Mouse (Mus musculus): Measurements from ENCODE around the gene Cisd1. TPM values are rescaled to one million over a fixed set of nuclear protein-coding genes. Genes with fewer than 3 reads are reported as not detected.
A peak's percentile ranks its signal among the peaks of the same experiment; 100 is the strongest.

Gene Cisd1
- polyA plus RNA-seq, 1 experiment from 2014 or later, result 137 TPM

DNA sequence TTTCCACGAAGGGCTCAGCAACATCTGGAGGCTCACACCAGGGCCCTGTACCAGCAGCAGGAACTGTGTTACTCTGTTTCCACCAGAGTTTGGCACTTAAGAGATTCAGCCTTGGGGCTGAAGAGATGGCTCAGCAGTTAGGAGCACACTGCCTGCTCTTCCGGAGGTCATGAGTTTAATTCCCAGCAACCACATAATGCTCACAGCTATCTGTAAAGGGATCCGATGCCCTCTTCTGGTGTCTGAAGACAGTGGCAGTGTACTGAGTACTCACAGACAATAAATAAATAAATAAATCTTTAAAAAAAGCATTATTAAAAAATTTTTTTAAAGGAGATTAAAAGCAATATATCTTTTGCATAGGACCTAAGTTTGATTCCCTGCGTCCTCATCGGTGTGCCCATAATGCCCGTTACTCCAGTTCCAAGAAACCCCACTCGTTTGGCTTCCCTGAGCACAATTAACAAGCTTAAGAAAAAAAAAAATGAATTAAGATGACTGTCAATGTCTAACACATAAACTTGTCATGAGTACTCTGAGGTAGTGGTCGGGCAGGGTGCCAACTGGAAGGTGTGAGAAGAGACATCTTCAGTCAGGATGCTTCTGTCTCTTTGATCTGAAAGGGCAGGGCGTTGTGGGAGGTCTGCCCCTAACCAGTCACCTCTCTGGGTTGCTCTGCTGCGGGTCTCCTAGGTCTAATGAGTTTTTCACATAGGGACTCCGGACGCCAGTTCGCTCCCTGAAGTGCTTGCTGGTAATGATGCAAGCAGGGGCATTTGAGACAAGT is 2.2 kb upstream of the Cisd1 start:
- ATAC-seq (ENCODE audit: insufficient read depth, low FRiP score, low TSS enrichment) (no peak), DNase-seq (ENCODE audit: low spot score) (no peak)
- peak overlapping the region; percentile 85 for H3K9ac ChIP-seq (ENCODE audit: low read length)
- no peaks in the 10 kb centered on the region for H3K27me3 ChIP-seq (ENCODE audit: control insufficient read depth, insufficient read depth, low read length)
- peaks cover 12% of the 10 kb centered on the region; the same call in 1 of the 2 replicates for H3K4me1 ChIP-seq (ENCODE audit: control insufficient read depth, insufficient read depth, low read length)
- peak overlapping the region; percentile 24; the same call in 1 of the 2 replicates for H3K27ac ChIP-seq (ENCODE audit: low read depth, low read length)
- WGBS, result 10% methylated on average over 13 of the region's 13 CpGs
- no peaks in the 10 kb centered on the region for H3K36me3 ChIP-seq (ENCODE audit: control insufficient read depth, insufficient read depth, low read length)
- H3K9me3 ChIP-seq (ENCODE audit: control insufficient read depth, low read length), result no peaks in the 10 kb centered on the region
- H3K4me2 ChIP-seq (ENCODE audit: low read depth), result peak overlapping the region; percentile 94
- peak overlapping the region; percentile 83 for H3K4me3 ChIP-seq (ENCODE audit: low read depth, low read length)

DNA sequence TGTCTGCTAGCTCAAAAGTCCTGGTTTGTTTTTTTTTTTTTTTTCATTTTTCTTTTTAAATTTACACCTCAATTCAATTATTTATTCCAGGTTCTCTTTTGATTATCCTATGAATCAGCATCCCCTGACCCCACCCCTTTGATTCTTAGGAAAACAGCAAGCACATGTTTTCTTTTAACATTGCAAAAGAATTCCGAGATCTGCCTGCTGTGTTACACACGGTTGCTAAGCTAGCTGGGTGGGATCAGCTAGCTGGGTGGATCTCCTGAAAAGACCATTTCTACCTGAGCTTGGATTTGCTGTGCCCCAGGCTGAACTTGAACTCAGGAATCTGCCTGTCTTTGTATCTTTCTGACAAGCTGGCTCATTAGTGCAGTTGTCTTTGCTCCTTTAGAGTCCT is 1.4 kb upstream of the Cisd1 start:
- no peak overlapping the region for H3K27ac ChIP-seq (ENCODE audit: low read depth, low read length)

DNA sequence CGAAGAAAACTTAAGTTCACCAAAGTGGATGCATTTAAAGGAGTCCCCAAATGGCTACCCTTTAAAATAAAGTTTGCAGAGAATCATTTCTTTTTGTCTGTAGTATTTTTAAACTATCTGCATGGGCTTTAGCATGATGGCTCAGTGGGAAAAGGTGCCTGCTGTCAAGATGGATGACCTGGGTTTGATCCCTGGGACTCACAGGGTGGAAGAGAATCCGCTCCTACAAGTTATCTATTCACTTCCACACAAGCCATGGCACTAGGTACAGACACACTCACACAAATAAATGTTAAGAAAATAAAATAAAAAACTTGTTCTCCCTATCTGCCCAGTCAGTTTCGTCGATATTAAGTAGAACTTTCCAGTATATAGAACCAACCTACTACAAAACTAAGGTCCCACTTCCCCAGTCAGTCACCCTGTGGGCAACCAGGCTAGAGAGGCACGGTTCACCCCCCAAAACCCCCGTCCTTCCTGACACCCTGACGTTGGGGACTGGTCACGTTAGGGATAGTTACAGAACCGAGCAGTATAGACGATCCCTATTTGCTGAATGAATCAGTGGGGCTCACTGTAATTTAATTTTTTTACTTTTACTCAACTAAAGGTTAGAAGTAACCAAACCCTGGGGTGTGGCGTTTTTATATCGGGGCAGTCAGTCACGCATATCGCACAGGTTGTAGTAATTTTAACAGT is 1.0 kb downstream of the Cisd1 start:
- WGBS, result 28% methylated on average over 14 of the region's 14 CpGs
- ATAC-seq (ENCODE audit: insufficient read depth, low FRiP score, low TSS enrichment), result no peak
- no peak for DNase-seq (ENCODE audit: low spot score)

More for the DNA sequence above, 1.4 kb upstream of the Cisd1 start:
- no peak overlapping the region for H3K4me2 ChIP-seq (ENCODE audit: low read depth)
- DNase-seq (ENCODE audit: low spot score) (no peak), ATAC-seq (ENCODE audit: insufficient read depth, low FRiP score, low TSS enrichment) (no peak)
- no peaks in the 10 kb centered on the region for H3K27me3 ChIP-seq (ENCODE audit: control insufficient read depth, insufficient read depth, low read length)
- H3K4me1 ChIP-seq (ENCODE audit: control insufficient read depth, insufficient read depth, low read length), result peaks cover 12% of the 10 kb centered on the region; the same call in 1 of the 2 replicates
- no peak overlapping the region for H3K4me3 ChIP-seq (ENCODE audit: low read depth, low read length)
- no peak overlapping the region for H3K9ac ChIP-seq (ENCODE audit: low read length)
- no peaks in the 10 kb centered on the region for H3K9me3 ChIP-seq (ENCODE audit: control insufficient read depth, low read length)
- no peaks in the 10 kb centered on the region for H3K36me3 ChIP-seq (ENCODE audit: control insufficient read depth, insufficient read depth, low read length)
- WGBS, result 64% methylated on average over 2 of the region's 2 CpGs

DNA sequence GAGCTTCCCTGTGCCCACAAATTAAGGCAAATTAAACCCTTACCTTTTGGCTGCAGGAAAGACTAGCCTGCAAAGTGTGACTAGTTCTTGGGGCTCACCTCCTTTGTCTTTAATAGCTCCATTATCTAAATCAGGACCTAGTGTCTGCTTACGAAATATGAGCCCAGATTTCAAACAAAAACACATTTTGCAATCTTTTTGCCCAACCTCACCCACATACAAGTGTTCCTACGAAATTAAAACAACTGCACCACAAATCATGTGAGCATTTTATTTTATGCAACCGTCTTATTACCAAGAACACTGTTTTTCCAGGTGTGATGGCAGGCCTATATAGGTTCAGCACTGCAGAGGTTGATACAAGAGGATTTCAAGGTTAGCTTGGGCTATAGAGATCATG is 1.6 kb downstream of the Cisd1 start:
- no peaks in the 10 kb centered on the region for H3K9me3 ChIP-seq (ENCODE audit: control insufficient read depth, low read length)
- no peak for DNase-seq (ENCODE audit: low spot score)
- H3K4me2 ChIP-seq (ENCODE audit: low read depth), result no peak overlapping the region
- no peak overlapping the region for H3K27ac ChIP-seq (ENCODE audit: low read depth, low read length)
- H3K27me3 ChIP-seq (ENCODE audit: control insufficient read depth, insufficient read depth, low read length), result no peaks in the 10 kb centered on the region
- no peak overlapping the region for H3K4me3 ChIP-seq (ENCODE audit: low read depth, low read length)
- no peaks in the 10 kb centered on the region for H3K36me3 ChIP-seq (ENCODE audit: control insufficient read depth, insufficient read depth, low read length)
- no peak for ATAC-seq (ENCODE audit: insufficient read depth, low FRiP score, low TSS enrichment)
- H3K4me1 ChIP-seq (ENCODE audit: control insufficient read depth, insufficient read depth, low read length), result 0 out of 2 replicates have a peak, but pooled peaks cover 5% of the 10 kb centered on the region
- WGBS, result 83% methylated on average over 3 of the region's 3 CpGs
- H3K9ac ChIP-seq (ENCODE audit: low read length), result no peak overlapping the region

More for the DNA sequence above, 1.0 kb downstream of the Cisd1 start:
- Histone ChIP-seq H3K36me3 (ENCODE audit: control insufficient read depth, insufficient read depth, low read length) (no peaks in the 10 kb centered on the region), H3K4me1 (ENCODE audit: control insufficient read depth, insufficient read depth, low read length) (0 out of 2 replicates have a peak, but pooled peaks cover 5% of the 10 kb centered on the region), H3K4me2 (ENCODE audit: low read depth) (peak overlapping the region; percentile 54), H3K9ac (ENCODE audit: low read length) (peak overlapping the region; percentile 86), H3K9me3 (ENCODE audit: control insufficient read depth, low read length) (no peaks in the 10 kb centered on the region), H3K27me3 (ENCODE audit: control insufficient read depth, insufficient read depth, low read length) (no peaks in the 10 kb centered on the region), H3K4me3 (ENCODE audit: low read depth, low read length) (peak overlapping the region; percentile 82), H3K27ac (ENCODE audit: low read depth, low read length) (no peak overlapping the region)

DNA sequence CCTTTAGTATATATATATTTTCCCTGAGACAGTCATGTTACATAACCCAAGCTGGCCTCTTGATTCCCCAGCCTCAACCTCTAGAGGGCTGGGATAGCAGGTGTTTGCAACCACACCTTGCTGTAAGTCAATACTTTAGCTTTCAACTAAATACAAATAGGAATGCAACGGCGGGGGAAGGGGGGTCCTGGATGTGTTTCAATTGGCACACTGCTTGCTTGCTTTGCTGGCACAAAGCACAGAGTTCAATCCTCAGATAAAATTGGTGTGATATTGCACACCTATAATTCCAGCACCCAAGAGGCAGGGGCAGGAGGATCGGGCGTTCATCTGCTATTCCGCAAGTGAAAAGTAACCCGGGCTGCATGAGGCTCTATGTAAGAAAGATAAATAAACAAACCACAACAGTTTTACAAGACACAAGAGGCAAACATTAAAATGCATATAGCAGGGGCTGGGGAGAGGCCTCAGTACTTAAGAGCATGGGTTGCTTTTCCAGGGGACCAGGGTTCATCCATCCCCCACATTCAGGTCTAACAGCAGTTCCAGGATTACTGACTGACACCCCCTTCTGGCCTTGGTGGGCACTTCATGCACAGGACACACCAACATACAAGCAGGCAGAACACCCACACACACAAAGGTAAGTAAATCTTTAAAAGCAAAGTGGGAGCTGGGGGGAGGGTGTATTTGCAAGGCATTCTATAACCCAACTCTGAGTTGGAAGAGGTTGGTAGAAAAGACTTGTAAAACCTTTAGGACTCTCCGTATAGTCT is 2.5 kb downstream of the Cisd1 start:
- WGBS, result 91% methylated on average over 7 of the region's 7 CpGs
- Histone ChIP-seq H3K4me2 (ENCODE audit: low read depth) (no peak overlapping the region), H3K4me1 (ENCODE audit: control insufficient read depth, insufficient read depth, low read length) (0 out of 2 replicates have a peak, but pooled peaks cover 5% of the 10 kb centered on the region), H3K9ac (ENCODE audit: low read length) (no peak overlapping the region), H3K4me3 (ENCODE audit: low read depth, low read length) (no peak overlapping the region), H3K9me3 (ENCODE audit: control insufficient read depth, low read length) (no peaks in the 10 kb centered on the region), H3K27ac (ENCODE audit: low read depth, low read length) (no peak overlapping the region), H3K27me3 (ENCODE audit: control insufficient read depth, insufficient read depth, low read length) (no peaks in the 10 kb centered on the region), H3K36me3 (ENCODE audit: control insufficient read depth, insufficient read depth, low read length) (no peaks in the 10 kb centered on the region)
- ATAC-seq (ENCODE audit: insufficient read depth, low FRiP score, low TSS enrichment) (no peak), DNase-seq (ENCODE audit: low spot score) (no peak)

DNA sequence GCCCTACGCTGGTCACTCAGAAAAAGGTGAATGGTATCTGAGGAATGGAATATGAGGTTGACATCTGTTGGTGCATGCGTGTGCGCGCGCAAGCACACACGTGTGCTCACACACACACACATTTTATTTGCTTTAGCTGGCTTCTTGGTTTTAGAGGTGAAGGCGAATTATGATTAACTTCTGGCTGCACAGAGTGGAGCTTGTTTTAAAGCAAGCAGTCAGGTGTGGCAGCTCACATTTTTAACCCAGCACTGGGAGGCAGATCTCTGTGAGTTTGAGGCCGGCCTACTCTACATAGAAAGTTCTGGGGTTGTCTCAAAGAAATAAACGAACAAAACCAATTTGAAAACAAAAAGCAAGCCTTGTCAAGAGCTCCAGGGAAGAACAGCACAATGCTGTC is 3.5 kb downstream of the Cisd1 start:
- 95% methylated on average over 9 of the region's 9 CpGs for whole genome bisulfite sequencing

DNA sequence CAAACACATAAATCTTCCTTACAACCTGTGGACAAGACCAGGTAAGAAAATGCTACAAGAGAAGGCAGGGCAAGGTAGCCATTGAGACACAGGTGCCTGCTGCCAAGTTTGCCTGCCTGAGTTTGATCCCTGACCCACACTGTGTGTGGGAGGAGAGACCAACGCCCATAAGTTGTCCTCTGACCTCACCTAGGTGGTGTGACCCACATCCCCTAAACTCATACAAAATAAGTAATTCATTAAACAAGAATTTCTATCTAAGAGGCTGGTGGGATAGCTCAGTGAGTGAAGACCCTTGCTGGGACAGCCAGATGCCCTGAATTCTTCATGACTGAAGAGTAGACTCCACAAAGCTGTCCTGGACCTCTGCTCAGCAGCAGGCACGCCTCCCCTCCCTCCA is 4.6 kb downstream of the Cisd1 start:
- Histone ChIP-seq H3K4me3 (ENCODE audit: low read depth, low read length) (no peak overlapping the region), H3K27me3 (ENCODE audit: control insufficient read depth, insufficient read depth, low read length) (no peaks in the 10 kb centered on the region), H3K9ac (ENCODE audit: low read length) (no peak overlapping the region), H3K36me3 (ENCODE audit: control insufficient read depth, insufficient read depth, low read length) (no peaks in the 10 kb centered on the region), H3K4me1 (ENCODE audit: control insufficient read depth, insufficient read depth, low read length) (0 out of 2 replicates have a peak, but pooled peaks cover 2% of the 10 kb centered on the region), H3K27ac (ENCODE audit: low read depth, low read length) (no peak overlapping the region), H3K9me3 (ENCODE audit: control insufficient read depth, low read length) (no peaks in the 10 kb centered on the region), H3K4me2 (ENCODE audit: low read depth) (no peak overlapping the region)
- no peak for ATAC-seq (ENCODE audit: insufficient read depth, low FRiP score, low TSS enrichment)
- DNase-seq (ENCODE audit: low spot score), result no peak
- 90% methylated on average over 2 of the region's 2 CpGs for WGBS

More for the DNA sequence above, 3.5 kb downstream of the Cisd1 start:
- Histone ChIP-seq H3K9me3 (ENCODE audit: control insufficient read depth, low read length) (no peaks in the 10 kb centered on the region), H3K36me3 (ENCODE audit: control insufficient read depth, insufficient read depth, low read length) (no peaks in the 10 kb centered on the region), H3K4me2 (ENCODE audit: low read depth) (no peak overlapping the region), H3K27ac (ENCODE audit: low read depth, low read length) (no peak overlapping the region), H3K27me3 (ENCODE audit: control insufficient read depth, insufficient read depth, low read length) (no peaks in the 10 kb centered on the region), H3K9ac (ENCODE audit: low read length) (no peak overlapping the region), H3K4me3 (ENCODE audit: low read depth, low read length) (no peak overlapping the region), H3K4me1 (ENCODE audit: control insufficient read depth, insufficient read depth, low read length) (0 out of 2 replicates have a peak, but pooled peaks cover 5% of the 10 kb centered on the region)
- no peak for ATAC-seq (ENCODE audit: insufficient read depth, low FRiP score, low TSS enrichment)
- DNase-seq (ENCODE audit: low spot score), result no peak

DNA sequence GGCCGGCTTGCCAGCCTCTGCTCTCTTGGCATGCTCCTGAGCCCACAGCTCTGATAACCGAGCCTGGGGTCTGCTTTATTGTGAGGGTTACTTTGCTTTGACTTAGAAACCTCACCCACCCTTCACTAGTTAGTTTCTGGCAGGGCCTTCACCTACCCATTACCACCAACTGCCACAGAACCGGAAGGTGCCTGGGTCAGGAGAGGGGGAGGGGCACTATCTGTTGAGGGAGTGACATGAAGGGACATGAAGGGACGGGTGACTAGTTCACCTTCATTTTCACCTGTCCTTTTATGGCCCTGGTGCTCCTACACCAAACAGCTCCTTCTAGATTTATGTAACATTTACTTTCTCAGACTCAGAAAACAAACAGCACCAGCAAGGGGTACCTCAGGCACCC is 5.3 kb downstream of the Cisd1 start:
- WGBS, result 69% methylated on average over 4 of the region's 4 CpGs
- H3K27me3 ChIP-seq (ENCODE audit: control insufficient read depth, insufficient read depth, low read length), result no peaks in the 10 kb centered on the region
- H3K4me2 ChIP-seq (ENCODE audit: low read depth), result no peak overlapping the region
- no peak for ATAC-seq (ENCODE audit: insufficient read depth, low FRiP score, low TSS enrichment)
- no peaks in the 10 kb centered on the region for H3K9me3 ChIP-seq (ENCODE audit: control insufficient read depth, low read length)
- DNase-seq (ENCODE audit: low spot score), result no peak
- 0 out of 2 replicates have a peak, but pooled peaks cover 2% of the 10 kb centered on the region for H3K4me1 ChIP-seq (ENCODE audit: control insufficient read depth, insufficient read depth, low read length)
- no peak overlapping the region for H3K4me3 ChIP-seq (ENCODE audit: low read depth, low read length)
- no peaks in the 10 kb centered on the region for H3K36me3 ChIP-seq (ENCODE audit: control insufficient read depth, insufficient read depth, low read length)
- no peak overlapping the region for H3K27ac ChIP-seq (ENCODE audit: low read depth, low read length)
- no peak overlapping the region for H3K9ac ChIP-seq (ENCODE audit: low read length)
